In genomic region chr1:181117112-181117511, GRCm38 (mm10) we compare ENCODE assay signal across 28 mouse cellular contexts. TPM values are rescaled to one million over a fixed set of nuclear protein-coding genes. Genes with fewer than 3 reads are reported as not detected.
DNase-seq lines count a peak whose midpoint lies in the region; ATAC-seq lines count a peak whose summit lies in the region.
"Had no signal": no experiment of that assay in that cellular context is flagged by ENCODE, and none has a peak within 500 bp of the region (broad histone marks: within the 10 kb centered on the region; RNA-seq: fewer than 3 reads in every experiment).

No protein-coding gene starts in this region.

- no peak overlapping the region for H3K27ac ChIP-seq in embryonic facial prominence, embryonic 14.5 days (replicated peaks; ENCODE audit: low read depth, low read length)
- H3K27ac ChIP-seq in embryonic facial prominence, embryonic 10.5 days (replicated peaks): no peak overlapping the region
- H3K27ac ChIP-seq in hindbrain, embryonic 12.5 days: no peak overlapping the region
- H3K27ac ChIP-seq: embryonic facial prominence, embryonic 13.5 days; gastrocnemius, adult 2 months; heart, embryonic 15.5 days; hindbrain, embryonic 10.5 days; hindbrain, embryonic 14.5 days; hindbrain, postnatal 0 days had no signal

- H3K4me1 ChIP-seq in embryonic facial prominence, embryonic 14.5 days (ENCODE audit: control insufficient read depth, insufficient read depth, low read length): no peaks in the 10 kb centered on the region
- no peaks in the 10 kb centered on the region for H3K4me1 ChIP-seq in embryonic facial prominence, embryonic 10.5 days
- H3K4me1 ChIP-seq in hindbrain, embryonic 12.5 days: no peaks in the 10 kb centered on the region
- H3K4me1 ChIP-seq: embryonic facial prominence, embryonic 13.5 days; heart, embryonic 12.5 days; heart, embryonic 15.5 days; hindbrain, embryonic 10.5 days had no signal

- DNase-seq in embryonic facial prominence, embryonic 14.5 days (ENCODE audit: low spot score): peak; percentile 59
- no peak for DNase-seq in embryonic facial prominence, embryonic 10.5 days (ENCODE audit: low spot score)
- peak; percentile 62 for DNase-seq in 416B (ENCODE audit: low read depth)
- peak; percentile 76 for DNase-seq in fat pad, adult 2 months (ENCODE audit: extremely low read depth, low read depth, low spot score)
- peak; percentile 45 for DNase-seq in naive thymus-derived CD4-positive, alpha-beta T cell, adult 2 months (ENCODE audit: low read depth)
- DNase-seq in layer of hippocampus, adult 9-11 months: no peak
- DNase-seq: adrenal gland, adult 8-10 months; adrenal gland, postnatal 25 days; B cell, adult 2 months; cerebellum, adult 2 months; cerebellum, adult 9-11 months; cerebellum, postnatal 25 days; forebrain, postnatal 0 days; gastrocnemius, adult 2 months; gastrocnemius, postnatal 14 days; heart, adult 18-20 months; heart, postnatal 10 days; heart, postnatal 36 days had no signal

- ATAC-seq in embryonic facial prominence, embryonic 14.5 days (ENCODE audit: low read depth): peak; percentile 78; the same call in 1 of the 2 replicates
- ATAC-seq in hindbrain, embryonic 12.5 days (ENCODE audit: low FRiP score): no peak
- ATAC-seq: activated CD4-positive, CD25-positive, alpha-beta regulatory T cell, adult 4 months; CD4-positive, CD25-positive, alpha-beta regulatory T cell, adult 4 months; forebrain, embryonic 14.5 days; forebrain, postnatal 0 days; hindbrain, postnatal 0 days had no signal

- H3K9ac ChIP-seq in embryonic facial prominence, embryonic 14.5 days (ENCODE audit: low read depth, low read length): no peak overlapping the region
- no peak overlapping the region for H3K9ac ChIP-seq in hindbrain, embryonic 12.5 days
- H3K9ac ChIP-seq: embryonic facial prominence, embryonic 13.5 days; forebrain, postnatal 0 days; heart, embryonic 12.5 days; heart, embryonic 15.5 days; hindbrain, embryonic 14.5 days had no signal

- H3K27me3 ChIP-seq in embryonic facial prominence, embryonic 14.5 days (replicated peaks; ENCODE audit: control insufficient read depth, insufficient read depth, low read length): no peaks in the 10 kb centered on the region
- no peaks in the 10 kb centered on the region for H3K27me3 ChIP-seq in embryonic facial prominence, embryonic 10.5 days (replicated peaks; ENCODE audit: low read depth, poor library complexity, severe bottlenecking)
- no peaks in the 10 kb centered on the region for H3K27me3 ChIP-seq in hindbrain, embryonic 12.5 days
- H3K27me3 ChIP-seq: embryonic facial prominence, embryonic 13.5 days; heart, embryonic 12.5 days; heart, embryonic 15.5 days had no signal

- peaks cover 78% of the 10 kb centered on the region for H3K36me3 ChIP-seq in embryonic facial prominence, embryonic 14.5 days (ENCODE audit: control insufficient read depth, insufficient read depth, low read length)
- peaks cover 100% of the 10 kb centered on the region for H3K36me3 ChIP-seq in embryonic facial prominence, embryonic 10.5 days (replicated peaks)
- H3K36me3 ChIP-seq in hindbrain, embryonic 12.5 days: peaks cover 72% of the 10 kb centered on the region

- 94% methylated on average over 4 of the region's 4 CpGs for WGBS in embryonic facial prominence, embryonic 14.5 days
- WGBS in embryonic facial prominence, embryonic 10.5 days: 97% methylated on average over 4 of the region's 4 CpGs
- 95% methylated on average over 4 of the region's 4 CpGs for WGBS in hindbrain, embryonic 12.5 days

- no peak overlapping the region for H3K4me3 ChIP-seq in embryonic facial prominence, embryonic 14.5 days (ENCODE audit: low read depth, low read length)
- no peak overlapping the region for H3K4me3 ChIP-seq in embryonic facial prominence, embryonic 10.5 days
- no peak overlapping the region for H3K4me3 ChIP-seq in hindbrain, embryonic 12.5 days
- H3K4me3 ChIP-seq: embryonic facial prominence, embryonic 13.5 days; gastrocnemius, adult 2 months; heart, embryonic 12.5 days; heart, embryonic 15.5 days; hindbrain, embryonic 10.5 days had no signal

- no peak overlapping the region for H3K4me2 ChIP-seq in embryonic facial prominence, embryonic 14.5 days (ENCODE audit: low read depth, low read length)
- no peak overlapping the region for H3K4me2 ChIP-seq in hindbrain, embryonic 12.5 days (replicated peaks)
- H3K4me2 ChIP-seq: embryonic facial prominence, embryonic 13.5 days; heart, embryonic 12.5 days; heart, embryonic 15.5 days; hindbrain, embryonic 14.5 days had no signal

- no peaks in the 10 kb centered on the region for H3K9me3 ChIP-seq in embryonic facial prominence, embryonic 14.5 days (ENCODE audit: control insufficient read depth, low read length)
- no peaks in the 10 kb centered on the region for H3K9me3 ChIP-seq in embryonic facial prominence, embryonic 10.5 days
- H3K9me3 ChIP-seq in hindbrain, embryonic 12.5 days (replicated peaks): no peaks in the 10 kb centered on the region
- H3K9me3 ChIP-seq: embryonic facial prominence, embryonic 13.5 days; heart, embryonic 12.5 days; heart, embryonic 15.5 days; hindbrain, embryonic 10.5 days had no signal

RNA-seq across cellular contexts. Expression of gene Nvl, which starts 26.9 kb away (rescaled TPM):
- 28.7 and 33.8 TPM in 2 replicates for polyA plus RNA-seq in embryonic facial prominence, embryonic 14.5 days (2014; fragmentation: Nextera tagmentation; extraction: Ambion mirVana)
- 45.2 and 49.5 TPM in 2 replicates for polyA plus RNA-seq in embryonic facial prominence, embryonic 10.5 days (2016; fragmentation: Nextera tagmentation; extraction: Ambion mirVana)
- 42.1 and 42.2 TPM in 2 replicates for polyA plus RNA-seq in hindbrain, embryonic 12.5 days (2016; fragmentation: Nextera tagmentation; extraction: Ambion mirVana)

RNA-seq across cellular contexts. Expression of gene Cnih4, which starts 27.4 kb away (rescaled TPM):
- polyA plus RNA-seq in embryonic facial prominence, embryonic 14.5 days (2014; fragmentation: Nextera tagmentation; extraction: Ambion mirVana): 89.8 and 101 TPM in 2 replicates
- polyA plus RNA-seq in embryonic facial prominence, embryonic 10.5 days (2016; fragmentation: Nextera tagmentation; extraction: Ambion mirVana): 111 and 121 TPM in 2 replicates
- polyA plus RNA-seq in hindbrain, embryonic 12.5 days (2016; fragmentation: Nextera tagmentation; extraction: Ambion mirVana): 60.7 and 63.1 TPM in 2 replicates

Comparison
In these comparisons a context has a peak if more than half of its experiments do, and no peak if none do; other contexts are left out.
1. DNase-seq: peak in embryonic facial prominence, embryonic 14.5 days (single experiment), 416B (single experiment), fat pad, adult 2 months (single experiment) and naive thymus-derived CD4-positive, alpha-beta T cell, adult 2 months (single experiment); none in embryonic facial prominence, embryonic 10.5 days (single experiment) and layer of hippocampus, adult 9-11 months (single experiment).